Comparison of ENCODE assay signal across 22 mouse cellular contexts in the genomic region with DNA sequence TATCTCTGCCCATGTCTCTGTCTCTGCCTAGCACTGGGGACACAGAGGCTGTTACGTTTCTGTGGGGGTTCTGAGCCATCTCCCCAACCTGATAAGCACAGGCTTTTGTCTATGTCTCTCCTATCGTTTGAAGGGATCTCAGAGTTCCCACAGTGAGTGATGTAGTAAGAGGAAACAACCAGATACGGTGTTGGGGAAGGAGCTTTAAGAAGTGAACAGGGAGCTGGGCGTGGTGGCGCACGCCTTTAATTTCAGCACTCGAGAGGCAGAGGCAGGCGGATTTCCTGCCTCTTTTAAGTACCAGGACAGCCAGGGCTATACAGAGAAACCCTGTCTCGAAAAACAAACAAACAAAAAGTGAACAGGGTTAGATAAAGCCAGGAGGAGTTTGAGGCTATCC. TPM values are rescaled to one million over a fixed set of nuclear protein-coding genes. Genes with fewer than 3 reads are reported as not detected.
"Had no signal": no experiment of that assay in that cellular context is flagged by ENCODE, and none has a peak within 500 bp of the region (broad histone marks: within the 10 kb centered on the region; RNA-seq: fewer than 3 reads in every experiment).

No protein-coding gene starts in this region.

- H3K27ac ChIP-seq: kidney, postnatal 0 days; layer of hippocampus, adult 2 months; left cerebral cortex, adult 2 months; liver, embryonic 13.5 days; macrophage; midbrain, embryonic 12.5 days; midbrain, embryonic 15.5 days; neural tube, embryonic 12.5 days; neural tube, embryonic 15.5 days; stomach, postnatal 0 days had no signal

- H3K9me3 ChIP-seq: liver, embryonic 13.5 days; midbrain, embryonic 12.5 days; midbrain, embryonic 15.5 days; neural tube, embryonic 12.5 days; neural tube, embryonic 15.5 days had no signal

- H3K4me2 ChIP-seq: liver, embryonic 13.5 days; midbrain, embryonic 12.5 days; midbrain, embryonic 15.5 days; neural tube, embryonic 12.5 days; neural tube, embryonic 15.5 days had no signal

- H3K36me3 ChIP-seq: liver, embryonic 13.5 days; midbrain, embryonic 12.5 days; midbrain, embryonic 15.5 days; neural tube, embryonic 12.5 days; neural tube, embryonic 15.5 days had no signal

- ATAC-seq: midbrain, embryonic 15.5 days had no signal

- H3K4me1 ChIP-seq: liver, embryonic 13.5 days had no signal

- H3K27me3 ChIP-seq: midbrain, embryonic 12.5 days; midbrain, embryonic 15.5 days; neural tube, embryonic 12.5 days; neural tube, embryonic 15.5 days had no signal

- DNase-seq: kidney, postnatal 25 days; layer of hippocampus, postnatal 36 days; lung, adult 2 months; lung, postnatal 14 days; right cerebral cortex, postnatal 14 days; right cerebral cortex, postnatal 4 days; thymus, adult 2 months; thymus, postnatal 14 days; thymus, postnatal 4 days had no signal

- H3K4me3 ChIP-seq: layer of hippocampus, adult 2 months; left cerebral cortex, adult 2 months; liver, embryonic 13.5 days; midbrain, embryonic 12.5 days; midbrain, embryonic 15.5 days; neural tube, embryonic 12.5 days; neural tube, embryonic 15.5 days had no signal

- H3K9ac ChIP-seq: liver, embryonic 13.5 days; midbrain, embryonic 12.5 days; midbrain, embryonic 15.5 days; neural tube, embryonic 12.5 days; neural tube, embryonic 15.5 days had no signal

RNA-seq across cellular contexts. Expression of a gene that starts 13.2 kb away (rescaled TPM):
- total RNA-seq: liver, adult 2 months; megakaryocyte, adult 5-6 weeks had no signal
- polyA plus RNA-seq: liver, adult 2 months had no signal

RNA-seq across cellular contexts. Expression of a gene that starts 56.6 kb away (rescaled TPM):
- total RNA-seq: layer of hippocampus, adult 2 months; layer of hippocampus, postnatal 36 days; left cerebral cortex, adult 2 months had no signal
- polyA plus RNA-seq: limb, embryonic 11.5 days; midbrain, embryonic 15.5 days; neural tube, embryonic 12.5 days; neural tube, embryonic 15.5 days; stomach, postnatal 0 days had no signal
